Mouse (Mus musculus) megakaryocyte, embryonic 14.5 days (primary cell): ENCODE data around the gene Slc36a2. TPM values are rescaled to one million over a fixed set of nuclear protein-coding genes. Genes with fewer than 3 reads are reported as not detected.

Experiments
- H3K27me3 ChIP-seq: replicated peaks from 2 replicates; pipeline ENCODE3; 2012; ENCODE audit warnings: inconsistent platforms
- H3K36me3 ChIP-seq: replicated peaks from 2 replicates; pipeline ENCODE3; 2012; ENCODE audit warnings: low read length, inconsistent platforms, mixed read lengths
- H3K4me1 ChIP-seq: 2 replicates; pipeline ENCODE4 v1.6.1; 2012; ENCODE audit warnings: inconsistent platforms
- H3K4me3 ChIP-seq: replicated peaks from 2 replicates; pipeline ENCODE3; 2012; ENCODE audit warnings: moderate library complexity, mild to moderate bottlenecking, inconsistent platforms
- H3K9me3 ChIP-seq: 2 replicates; pipeline ENCODE4 v1.6.1; 2012; ENCODE audit warnings: inconsistent platforms
- FLI1 ChIP-seq: IDR thresholded peaks from 2 replicates; pipeline ENCODE4 v1.6.1; 2012; ENCODE audit warnings: low read length, inconsistent platforms, mixed read lengths
- GATA1 ChIP-seq: IDR thresholded peaks from 3 replicates; pipeline ENCODE4 v1.6.1; 2012; ENCODE audit warnings: mixed read lengths, low read length, inconsistent platforms, borderline replicate concordance
- polyA plus RNA-seq: library from polyadenylated mRNA; stranded (reverse); fragments of >175 nt; gene quantifications from 2 replicates; pipeline ENCODE4 v1.2.3, GENCODE M21; 2012; ENCODE audit warnings: low replicate concordance; ENCODE audit not compliant: insufficient read depth

The Slc36a2 gene
- polyA plus RNA-seq, 1 experiment = 0.18 TPM

DNA sequence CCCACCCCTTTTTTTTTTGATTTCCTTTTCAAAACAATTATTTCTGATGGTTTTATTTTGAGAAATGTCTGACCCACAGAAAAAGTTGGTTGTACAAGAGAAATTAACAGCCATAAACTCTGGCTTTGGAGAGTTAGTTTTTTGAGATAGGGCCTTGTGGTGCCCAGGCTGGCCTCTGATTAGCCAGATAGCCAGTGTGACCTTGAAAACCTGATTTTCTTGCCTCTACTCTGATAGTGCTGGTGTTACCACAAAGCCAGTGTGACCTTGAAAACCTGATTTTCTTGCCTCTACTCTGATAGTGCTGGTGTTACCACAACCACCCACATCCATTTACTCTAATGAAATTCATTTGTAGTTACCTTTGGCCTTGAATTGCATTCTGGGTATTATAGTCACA, 47.2 kb downstream of the Slc36a2 start:
- no peaks in the 10 kb centered on the region for H3K9me3 ChIP-seq
- no peak overlapping the region for H3K4me3 ChIP-seq
- no peak for TF ChIP-seq GATA1
- no peak for TF ChIP-seq FLI1
- no peaks in the 10 kb centered on the region for H3K36me3 ChIP-seq
- H3K27me3 ChIP-seq = peaks cover 13% of the 10 kb centered on the region
- H3K4me1 ChIP-seq = peaks cover 9% of the 10 kb centered on the region

DNA sequence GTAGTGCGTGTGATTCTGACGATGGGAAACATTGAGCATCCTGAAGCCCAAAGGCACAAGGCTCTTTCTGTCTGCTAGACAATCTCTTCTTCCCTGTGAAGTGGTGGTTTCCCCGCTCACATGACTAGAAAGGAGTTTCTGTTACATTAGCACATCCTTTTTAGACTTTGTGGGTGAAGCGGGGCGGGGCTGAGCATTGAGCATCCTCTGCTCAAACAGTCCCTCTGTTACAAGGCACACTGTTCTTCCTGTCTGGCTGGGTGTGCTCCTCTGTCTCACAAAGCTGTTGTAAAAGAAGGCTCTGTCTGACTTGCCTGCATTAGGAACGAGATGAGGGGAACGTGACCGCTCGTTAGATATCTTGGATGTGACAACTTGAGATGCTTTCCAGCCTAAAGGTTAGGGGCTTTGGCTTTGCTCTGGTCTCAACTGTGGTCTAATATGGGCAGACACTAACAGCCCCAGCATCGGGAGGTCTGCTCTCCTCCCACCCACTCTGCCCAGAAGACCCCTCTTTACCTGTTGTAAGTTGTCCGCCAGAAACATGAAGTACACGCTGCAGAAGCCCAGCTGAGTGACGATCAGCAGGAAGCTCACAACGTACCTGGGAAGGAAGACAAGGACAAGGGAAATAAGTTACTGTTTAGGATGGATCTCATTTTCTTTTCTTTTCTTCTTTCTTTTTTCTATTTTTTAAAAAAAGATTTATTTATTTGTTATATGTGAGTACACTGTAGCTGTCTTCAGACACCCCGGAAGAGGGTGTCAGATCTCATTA, 47.9 kb downstream of the Slc36a2 start:
- H3K36me3 ChIP-seq = no peaks in the 10 kb centered on the region
- H3K4me1 ChIP-seq = peaks cover 9% of the 10 kb centered on the region
- TF ChIP-seq GATA1 (no peak), FLI1 (no peak)
- no peak overlapping the region for H3K4me3 ChIP-seq
- peaks cover 13% of the 10 kb centered on the region for H3K27me3 ChIP-seq
- H3K9me3 ChIP-seq = no peaks in the 10 kb centered on the region

DNA sequence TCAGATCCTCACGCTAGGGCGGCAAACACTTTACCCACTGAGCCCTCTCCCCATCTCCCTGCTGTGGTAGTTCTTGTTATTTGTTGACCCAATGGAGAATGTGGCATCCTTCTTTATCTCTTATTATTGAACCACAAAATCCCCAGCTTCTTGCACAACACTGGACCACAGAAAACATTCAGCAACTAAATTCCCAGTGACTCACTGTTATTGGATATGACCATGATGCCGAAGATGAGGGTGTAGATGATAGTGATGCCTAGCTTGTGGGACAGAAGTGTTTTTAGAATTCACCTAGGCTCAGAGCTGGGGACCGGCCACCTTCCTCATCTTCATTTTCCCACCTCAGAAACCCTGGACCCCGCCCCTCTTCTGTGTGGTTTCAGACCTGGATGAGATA, 50.0 kb downstream of the Slc36a2 start:
- Histone ChIP-seq H3K4me1 (peaks cover 16% of the 10 kb centered on the region), H3K27me3 (peaks cover 12% of the 10 kb centered on the region), H3K9me3 (no peaks in the 10 kb centered on the region), H3K36me3 (no peaks in the 10 kb centered on the region), H3K4me3 (no peak overlapping the region)
- TF ChIP-seq FLI1 = no peak

DNA sequence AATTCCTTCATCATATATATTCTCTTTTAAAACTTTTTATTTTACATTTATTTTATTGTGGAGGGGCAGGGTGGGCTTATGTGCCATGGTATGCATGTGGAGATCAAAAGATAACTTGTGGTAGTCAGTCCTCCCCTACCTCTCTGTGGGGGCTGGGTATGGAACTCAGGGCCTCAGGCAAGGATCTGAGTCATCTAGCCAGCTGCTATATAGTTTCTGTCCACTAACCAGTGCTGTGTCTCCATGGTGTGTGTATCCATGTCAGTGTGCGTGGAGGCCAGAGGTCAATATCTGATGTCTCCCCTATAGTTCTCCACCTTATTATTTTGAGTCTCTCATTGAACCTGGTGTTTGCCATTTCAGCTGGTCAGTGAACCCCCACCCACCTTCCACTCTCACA, 50.5 kb downstream of the Slc36a2 start:
- peaks cover 16% of the 10 kb centered on the region for H3K4me1 ChIP-seq
- no peak for TF ChIP-seq GATA1
- no peak for TF ChIP-seq FLI1
- no peaks in the 10 kb centered on the region for H3K36me3 ChIP-seq
- peaks cover 9% of the 10 kb centered on the region for H3K27me3 ChIP-seq
- no peaks in the 10 kb centered on the region for H3K9me3 ChIP-seq
- no peak overlapping the region for H3K4me3 ChIP-seq

DNA sequence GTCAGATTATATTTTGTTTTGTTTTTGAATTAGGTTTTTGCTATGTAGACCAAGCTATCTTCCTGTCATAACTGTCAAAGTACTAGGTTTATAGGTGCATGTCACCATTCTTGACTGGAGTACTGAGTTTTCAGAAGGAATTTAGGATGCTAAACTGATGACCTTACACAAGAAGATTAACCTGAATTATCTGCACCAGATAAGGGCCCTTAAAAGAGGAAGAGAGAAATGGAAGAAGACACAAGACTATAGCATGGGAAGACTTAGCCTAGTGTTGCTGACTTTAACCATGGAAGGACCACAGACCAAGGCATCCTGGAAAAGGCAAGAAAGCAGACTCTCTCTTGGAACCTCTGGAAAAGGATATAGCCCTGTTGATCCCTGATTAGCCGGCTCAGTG, 51.7 kb downstream of the Slc36a2 start:
- no peaks in the 10 kb centered on the region for H3K36me3 ChIP-seq
- TF ChIP-seq GATA1 (no peak), FLI1 (no peak)
- H3K9me3 ChIP-seq = no peaks in the 10 kb centered on the region
- peaks cover 9% of the 10 kb centered on the region for H3K27me3 ChIP-seq
- no peak overlapping the region for H3K4me3 ChIP-seq
- H3K4me1 ChIP-seq = peaks cover 16% of the 10 kb centered on the region

DNA sequence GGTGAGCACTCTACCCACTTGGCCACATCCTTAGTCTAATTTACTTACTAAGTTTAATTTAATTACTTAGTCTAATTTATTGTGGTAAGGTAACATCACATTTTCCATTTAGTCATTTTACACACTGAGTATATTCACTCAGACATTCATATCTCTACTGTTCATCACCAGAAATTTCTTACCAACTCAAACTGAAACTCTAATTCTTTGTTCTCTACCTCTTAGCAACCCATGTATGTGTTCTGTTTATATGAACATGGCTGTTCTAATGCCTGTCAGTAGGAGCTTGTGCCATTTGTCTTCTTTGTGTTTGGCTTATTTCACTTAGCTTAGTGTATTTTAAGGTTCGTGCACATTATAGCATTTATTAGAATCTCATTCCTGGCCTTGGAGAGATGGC, 52.9 kb downstream of the Slc36a2 start:
- TF ChIP-seq GATA1 = no peak
- no peak for TF ChIP-seq FLI1
- Histone ChIP-seq H3K4me1 (peaks cover 15% of the 10 kb centered on the region), H3K4me3 (no peak overlapping the region), H3K27me3 (peaks cover 8% of the 10 kb centered on the region), H3K9me3 (no peaks in the 10 kb centered on the region), H3K36me3 (no peaks in the 10 kb centered on the region)

DNA sequence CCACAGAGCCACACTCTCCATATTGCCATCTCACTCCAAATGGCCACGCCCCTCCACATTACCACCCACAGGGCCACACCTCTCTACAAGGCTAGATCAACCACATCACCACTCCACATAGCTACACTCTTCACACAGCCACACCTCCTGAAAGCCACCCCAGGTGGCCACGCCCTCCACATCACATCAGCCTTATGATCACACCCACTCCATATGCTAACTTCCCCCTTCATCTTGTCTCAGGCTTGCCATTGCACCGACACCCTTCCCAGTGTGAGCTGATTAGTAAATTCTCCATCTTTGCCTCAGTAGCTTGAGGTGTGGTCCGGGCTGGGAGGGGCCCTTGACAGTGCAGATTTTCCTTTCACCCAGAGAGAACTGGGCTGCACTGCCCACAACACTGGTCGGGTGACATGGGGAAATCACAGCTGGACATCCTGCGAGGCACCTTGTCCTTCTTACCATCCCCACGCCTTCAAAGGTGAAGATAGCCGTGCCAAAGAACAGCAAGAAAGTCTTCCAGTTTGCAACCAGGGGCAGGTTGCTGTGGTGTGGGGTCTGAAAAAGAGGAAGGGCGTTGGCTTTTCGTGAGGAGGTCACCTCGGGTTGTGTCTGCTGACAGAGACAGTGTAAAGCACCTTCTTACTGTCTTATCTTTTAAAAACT, 53.7 kb downstream of the Slc36a2 start:
- Histone ChIP-seq H3K36me3 (no peaks in the 10 kb centered on the region), H3K4me3 (peak overlapping the region; percentile 28), H3K27me3 (peaks cover 4% of the 10 kb centered on the region), H3K9me3 (no peaks in the 10 kb centered on the region), H3K4me1 (peaks cover 12% of the 10 kb centered on the region)
- TF ChIP-seq FLI1 (no peak), GATA1 (no peak)

DNA sequence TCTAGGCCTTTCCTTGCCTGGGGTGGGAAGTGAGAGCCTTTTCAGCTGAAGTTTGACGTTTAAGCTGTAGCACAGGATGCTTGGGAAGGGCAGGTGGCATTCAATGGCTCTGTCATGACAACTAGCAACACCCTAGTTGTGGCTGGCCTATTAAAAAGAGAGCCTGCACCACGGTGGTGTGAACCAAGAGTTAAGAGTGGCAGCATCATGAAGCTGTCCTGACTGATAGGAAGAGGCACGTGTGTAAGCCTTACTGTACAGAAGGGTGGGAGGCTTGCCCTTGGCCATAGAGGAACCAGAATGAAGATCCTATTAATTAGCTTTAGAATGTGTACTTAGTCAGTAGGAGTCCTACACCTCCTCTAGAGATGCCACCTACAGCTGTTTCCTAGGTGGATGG, 56.5 kb downstream of the Slc36a2 start:
- H3K4me1 ChIP-seq = peaks cover 8% of the 10 kb centered on the region
- peaks cover 3% of the 10 kb centered on the region for H3K27me3 ChIP-seq
- TF ChIP-seq GATA1 (no peak), FLI1 (no peak)

DNA sequence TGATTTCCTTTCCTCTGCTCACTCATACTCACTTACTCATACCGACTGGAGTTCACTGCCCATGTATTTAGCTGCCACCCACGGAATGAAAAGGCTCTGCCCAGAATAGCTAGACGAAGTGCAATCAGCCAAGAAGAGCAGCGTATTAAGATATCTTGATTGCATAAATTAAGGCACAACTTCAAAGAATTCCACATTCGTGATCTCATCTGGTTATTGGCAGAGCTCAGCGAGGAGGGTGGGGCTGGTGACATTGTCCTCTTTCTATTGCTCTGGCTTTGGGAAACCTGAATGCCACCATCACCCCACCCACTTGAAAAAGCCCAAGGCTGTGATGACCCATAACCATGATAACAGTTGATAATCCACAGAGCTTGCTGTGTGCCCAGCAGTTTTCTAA, 56.9 kb downstream of the Slc36a2 start:
- no peaks in the 10 kb centered on the region for H3K9me3 ChIP-seq
- TF ChIP-seq GATA1 = no peak
- TF ChIP-seq FLI1 = no peak
- H3K4me3 ChIP-seq = no peak overlapping the region
- peaks cover 8% of the 10 kb centered on the region for H3K4me1 ChIP-seq
- no peaks in the 10 kb centered on the region for H3K36me3 ChIP-seq
- peaks cover 3% of the 10 kb centered on the region for H3K27me3 ChIP-seq

More for the DNA sequence above, 56.5 kb downstream of the Slc36a2 start:
- H3K9me3 ChIP-seq = no peaks in the 10 kb centered on the region
- no peak overlapping the region for H3K4me3 ChIP-seq
- H3K36me3 ChIP-seq = no peaks in the 10 kb centered on the region

DNA sequence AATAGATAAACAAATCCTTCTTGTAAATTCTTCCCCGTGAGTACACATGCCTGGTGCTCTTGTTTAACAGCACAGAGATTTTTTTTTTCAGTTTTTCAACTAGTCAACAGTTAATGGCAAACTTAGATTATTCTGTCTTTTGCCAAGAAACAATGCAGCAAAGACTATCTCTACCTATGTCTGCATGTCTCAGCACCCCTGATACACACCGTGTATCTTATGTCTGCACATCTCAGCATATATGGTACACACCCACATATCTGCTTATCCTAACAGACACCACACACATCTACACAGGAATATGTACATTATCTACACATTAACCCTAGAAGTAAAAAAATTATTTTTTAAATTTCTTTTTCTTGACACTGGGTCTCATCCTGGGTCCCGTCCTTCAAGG, 58.2 kb downstream of the Slc36a2 start:
- Histone ChIP-seq H3K4me3 (no peak overlapping the region), H3K4me1 (peaks cover 8% of the 10 kb centered on the region), H3K9me3 (no peaks in the 10 kb centered on the region), H3K36me3 (no peaks in the 10 kb centered on the region), H3K27me3 (peaks cover 3% of the 10 kb centered on the region)
- TF ChIP-seq FLI1 (no peak), GATA1 (no peak)

DNA sequence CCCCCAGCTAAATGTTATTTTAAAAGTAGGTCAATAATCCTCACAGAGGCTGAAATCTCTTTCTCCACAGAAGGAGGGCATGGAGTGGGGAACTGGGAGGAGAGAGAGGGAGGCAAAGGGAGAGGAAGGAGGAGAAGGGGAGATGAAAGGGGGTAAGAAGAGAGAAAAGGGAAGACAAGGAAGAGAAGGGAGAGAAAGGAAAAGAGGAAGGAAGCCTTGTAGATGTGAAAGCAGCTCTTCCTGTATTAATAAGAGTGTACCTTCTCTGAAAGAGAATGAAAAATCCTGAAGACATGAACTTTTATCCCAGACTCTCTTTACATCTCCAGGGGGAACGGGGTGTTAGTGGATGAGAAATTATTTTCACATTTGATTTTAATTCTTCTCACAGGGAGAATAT, 63.4 kb downstream of the Slc36a2 start:
- H3K36me3 ChIP-seq = peaks cover 13% of the 10 kb centered on the region
- H3K4me1 ChIP-seq = peaks cover 21% of the 10 kb centered on the region
- H3K4me3 ChIP-seq = no peak overlapping the region
- peaks cover 18% of the 10 kb centered on the region for H3K9me3 ChIP-seq
- peaks cover 3% of the 10 kb centered on the region for H3K27me3 ChIP-seq
- TF ChIP-seq GATA1 (no peak), FLI1 (no peak)
